Mouse (Mus musculus) fat pad, adult 2 months (tissue): ENCODE results near the gene Ifna5.

Experiments used
- DNase-seq: peaks from one replicate; pipeline ENCODE4 v3.0.0-alpha.2; 2011; ENCODE audit warnings: low read depth, low spot score; ENCODE audit errors: extremely low read depth

Gene Ifna5

GRCm38 (mm10) chr4:88863309-88863708, 28.0 kb downstream of the Ifna5 start:
- DNase-seq: no peak

DNA sequence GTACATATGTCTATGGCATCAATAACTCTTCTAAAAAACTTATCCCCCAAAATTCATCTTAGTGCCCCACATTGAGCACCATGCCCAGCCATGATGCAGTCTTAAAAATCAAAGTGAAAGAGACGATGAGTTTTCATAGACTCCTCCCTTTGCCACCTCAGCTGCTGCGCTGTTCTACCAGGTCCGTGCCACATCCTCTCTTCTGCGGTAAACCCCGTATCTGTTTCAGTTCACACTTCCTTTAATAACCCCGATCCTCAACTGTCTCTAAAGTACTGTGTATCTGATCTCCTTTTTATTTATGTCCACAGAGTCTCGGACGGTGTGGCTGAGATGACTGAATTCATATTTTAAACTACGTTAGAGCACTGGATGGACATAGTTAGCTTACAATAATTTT, 29.3 kb downstream of the Ifna5 start:
- no peak for DNase-seq

DNA sequence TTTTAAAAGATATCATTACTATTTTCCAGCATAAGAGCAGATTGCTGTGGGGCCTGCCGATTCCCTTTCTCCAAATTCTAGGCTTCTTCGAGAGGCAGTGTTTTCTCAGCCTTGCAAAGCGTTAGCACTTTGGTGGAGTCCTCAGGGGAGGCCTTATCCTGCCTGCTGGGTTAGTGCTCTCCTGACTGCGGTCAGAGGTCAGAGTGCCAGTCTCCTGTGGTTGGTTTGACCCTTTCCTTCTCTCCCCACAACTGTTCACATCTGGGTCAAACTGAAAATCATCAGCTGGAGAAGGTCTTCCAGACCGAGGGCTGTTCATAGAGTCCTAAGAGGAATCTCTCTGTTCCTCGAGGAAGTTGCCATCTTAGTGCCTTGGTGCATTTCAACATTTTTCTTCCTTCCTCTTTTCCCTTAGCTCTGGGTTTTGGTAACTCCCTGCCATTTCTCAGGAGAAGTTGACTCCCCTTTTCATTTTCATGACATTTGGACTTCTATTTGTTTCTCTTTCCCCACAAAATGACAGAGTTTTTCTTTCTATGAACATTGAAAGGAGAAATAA, 29.8 kb downstream of the Ifna5 start:
- no peak for DNase-seq

DNA sequence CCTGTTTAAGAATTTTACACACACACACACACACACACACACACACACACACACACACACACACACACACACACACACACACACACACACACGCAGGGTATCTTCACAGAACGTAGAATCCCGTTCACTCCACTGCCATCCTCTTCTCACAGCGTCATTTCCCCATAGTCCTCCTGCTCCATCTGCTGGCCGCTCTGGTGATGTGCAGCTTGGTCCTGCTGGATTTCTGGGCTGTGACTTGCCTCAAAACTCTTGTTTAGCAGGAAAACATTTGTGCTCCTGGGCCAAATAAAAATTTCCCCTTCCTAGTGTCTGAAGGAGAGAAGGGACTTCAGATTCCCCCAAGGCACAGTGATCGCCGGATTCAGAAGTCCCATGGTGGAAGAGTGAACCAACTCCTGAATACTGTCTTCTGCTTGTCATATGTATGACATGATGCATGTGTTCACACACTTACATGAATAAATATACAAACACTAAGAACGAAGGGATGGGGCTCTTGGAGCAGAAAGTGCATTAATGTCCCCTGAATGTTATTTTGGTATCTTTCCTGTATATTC, 32.1 kb downstream of the Ifna5 start:
- no peak for DNase-seq

DNA sequence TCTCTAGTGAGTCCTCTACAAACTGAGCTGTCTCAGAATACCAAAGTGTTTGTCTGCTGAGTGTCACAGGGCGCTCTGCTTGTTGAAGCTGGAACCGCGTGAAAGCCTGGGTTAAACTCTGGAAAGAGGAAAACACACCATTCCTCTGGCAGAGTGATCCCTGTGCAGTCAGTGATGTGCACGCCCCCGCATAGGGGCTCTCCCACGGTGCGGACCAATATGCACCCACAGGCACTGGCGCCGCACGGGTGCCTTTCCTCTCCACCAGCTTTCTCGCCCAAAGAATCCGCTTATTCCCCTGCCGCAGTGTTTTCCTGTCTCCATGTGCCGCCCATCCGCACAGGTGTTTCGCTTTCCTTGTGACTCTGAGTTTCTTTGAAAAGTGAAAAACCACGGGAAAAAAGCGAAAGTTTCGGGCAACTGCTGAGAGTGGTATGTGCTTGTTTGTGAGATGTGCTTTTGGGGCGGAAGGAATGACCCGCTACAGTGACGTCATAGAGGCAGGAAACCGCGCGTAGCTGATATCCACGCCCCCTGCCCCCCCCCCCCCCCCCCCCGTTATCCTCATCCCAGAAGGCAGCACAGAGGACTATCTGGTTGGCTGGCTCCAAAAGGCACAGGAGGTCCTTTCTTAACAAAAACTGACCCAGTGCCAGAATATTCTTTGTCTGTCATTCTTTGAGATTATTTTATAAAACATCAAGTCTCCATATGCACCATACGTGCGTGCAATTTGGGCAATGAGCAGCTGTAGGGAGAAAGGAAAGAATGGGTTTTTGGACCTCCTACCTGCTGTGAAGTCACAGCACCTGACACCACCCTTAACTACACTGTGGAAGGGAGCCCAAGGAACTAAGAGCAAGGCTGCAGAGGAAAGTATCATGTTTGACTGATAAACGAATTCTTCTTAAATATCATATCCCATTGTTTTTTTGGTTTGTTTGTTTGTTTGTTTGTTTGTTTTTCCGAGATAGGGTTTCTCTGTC, 32.9 kb downstream of the Ifna5 start:
- no peak for DNase-seq

GRCm38 (mm10) chr4:88872691-88873090, 37.4 kb downstream of the Ifna5 start:
- no peak for DNase-seq

DNA sequence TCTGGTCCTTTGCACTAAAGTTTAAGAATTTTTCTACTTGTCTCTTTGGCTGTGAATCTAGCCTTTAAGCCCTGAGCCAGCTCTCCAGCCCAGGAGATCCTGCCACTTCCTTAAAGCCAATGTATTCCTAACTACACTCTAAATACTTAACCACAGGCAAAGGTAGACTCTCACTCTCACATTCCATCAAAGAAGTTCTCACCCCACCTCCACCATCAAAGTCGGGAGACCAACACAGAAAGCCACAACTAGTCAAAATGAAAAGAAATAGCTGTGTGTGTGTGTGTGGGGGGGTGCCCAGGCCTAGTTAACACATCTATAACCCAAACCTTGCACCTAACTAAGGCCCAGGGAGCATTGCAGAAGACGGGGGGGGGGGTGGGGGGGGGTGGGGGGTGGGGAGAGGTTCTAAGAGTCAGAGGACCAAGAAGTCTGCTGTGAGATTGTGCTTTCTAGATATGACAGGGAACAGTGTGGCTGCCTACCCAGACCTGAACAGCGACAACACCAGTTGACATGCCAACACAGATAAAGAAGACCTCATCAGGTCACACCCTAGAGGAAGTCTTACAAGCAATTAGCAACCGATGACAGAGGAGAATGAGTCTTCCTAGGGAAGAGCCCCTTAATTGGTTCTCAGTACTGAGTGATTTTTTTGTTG, 40.2 kb downstream of the Ifna5 start:
- no peak for DNase-seq

- no peak for DNase-seq
Measured at GRCm38 (mm10) chr4:88876520-88876919, 41.2 kb downstream of the Ifna5 start.

GRCm38 (mm10) chr4:88878246-88878645, 42.9 kb downstream of the Ifna5 start:
- DNase-seq: no peak

DNA sequence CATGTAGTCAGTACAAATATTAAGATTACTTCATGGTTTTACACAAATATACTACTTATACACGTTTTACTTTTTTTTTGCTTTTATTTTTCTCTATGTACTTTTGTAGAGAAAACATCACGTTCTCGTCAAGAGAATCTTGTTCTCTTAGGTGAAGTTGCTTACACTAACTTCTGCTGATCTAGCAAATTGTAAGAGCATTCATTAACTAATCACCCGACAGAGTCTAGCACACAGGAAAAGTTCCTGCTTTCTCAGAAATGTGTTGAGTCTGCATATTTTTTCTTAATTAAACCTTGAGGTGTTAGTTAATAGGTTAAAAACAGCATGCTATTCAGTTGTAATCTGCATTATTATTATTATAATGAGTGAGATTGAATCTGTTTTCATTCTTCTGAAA, 43.4 kb downstream of the Ifna5 start:
- DNase-seq: no peak

GRCm38 (mm10) chr4:88880101-88880500, 44.8 kb downstream of the Ifna5 start, which contains the start of gene Ifne:
Ifne (minus strand) TSS chr4:88880201.
- DNase-seq: no peak
